Mouse (Mus musculus) E14TG2a.4 (cell line): Measurements from ENCODE around the gene Selenok.

ENCODE experiments used
- H3K27me3 ChIP-seq: 2 replicates; pipeline ENCODE4 v1.6.1; 2014; ENCODE audit warnings: low read length, control low read depth; ENCODE audit not compliant: insufficient read depth
- H3K36me3 ChIP-seq: 2 replicates; pipeline ENCODE4 v1.6.1; 2014; ENCODE audit warnings: low read length, control low read depth; ENCODE audit not compliant: insufficient read depth
- H3K4me1 ChIP-seq: replicated peaks from 2 replicates; pipeline ENCODE4 v1.6.1; 2014; ENCODE audit warnings: low read depth, low read length, control low read depth
- H3K4me3 ChIP-seq: replicated peaks from 2 replicates; pipeline ENCODE4 v1.5.1; 2014; ENCODE audit warnings: mild to moderate bottlenecking, low read length
- H3K9me3 ChIP-seq: 2 replicates; pipeline ENCODE4 v1.6.1; 2014; ENCODE audit warnings: low read length, control low read depth
- CTCF ChIP-seq: conservative IDR thresholded peaks from 2 replicates; pipeline ENCODE4 v1.5.1; 2014; ENCODE audit warnings: low read length
- NANOG ChIP-seq: IDR thresholded peaks from 2 replicates; pipeline ENCODE4 v1.6.1; 2014; ENCODE audit warnings: borderline replicate concordance, low read length, mixed read lengths
- POU5F1 ChIP-seq: IDR thresholded peaks from 2 replicates; pipeline ENCODE4 v1.6.1; 2014; ENCODE audit warnings: low read length, borderline replicate concordance

The Selenok gene

GRCm38 (mm10) chr14:30008733-30009575 lies 40.8 kb downstream of the Selenok start, which contains the start of the genes Il17rb and Chdh:
TSS of gene Il17rb (minus strand) at chr14:30008896.
TSS of gene Chdh (plus strand) at chr14:30009023.
- peak within 1 kb of the TSS; percentile 79 for H3K4me3 ChIP-seq
- H3K4me1 ChIP-seq, result peaks cover 29% of the 10 kb centered on the region
- H3K36me3 ChIP-seq, result no peaks in the 10 kb centered on the region
- no peaks in the 10 kb centered on the region for H3K9me3 ChIP-seq
- peaks cover 55% of the 10 kb centered on the region for H3K27me3 ChIP-seq
- no peak for TF ChIP-seq POU5F1
- no peak for TF ChIP-seq CTCF
- no peak for TF ChIP-seq NANOG

- Histone ChIP-seq H3K9me3 (no peaks in the 10 kb centered on the region), H3K4me1 (peaks cover 24% of the 10 kb centered on the region), H3K27me3 (peaks cover 55% of the 10 kb centered on the region), H3K36me3 (no peaks in the 10 kb centered on the region), H3K4me3 (0 out of 2 replicates have a peak overlapping the region, but pooled peaks have one; percentile 79)
- TF ChIP-seq POU5F1 (no peak), CTCF (no peak), NANOG (no peak)
Observed at GRCm38 (mm10) chr14:30009864-30010560, 41.9 kb downstream of the Selenok start.

- Histone ChIP-seq H3K36me3 (no peaks in the 10 kb centered on the region), H3K9me3 (no peaks in the 10 kb centered on the region), H3K27me3 (peaks cover 44% of the 10 kb centered on the region), H3K4me1 (peaks cover 24% of the 10 kb centered on the region), H3K4me3 (no peak overlapping the region)
- TF ChIP-seq POU5F1 (no peak), CTCF (no peak), NANOG (no peak)
Observed at GRCm38 (mm10) chr14:30011886-30012560, 43.9 kb downstream of the Selenok start.

- Histone ChIP-seq H3K4me3 (no peak overlapping the region), H3K9me3 (no peaks in the 10 kb centered on the region), H3K36me3 (no peaks in the 10 kb centered on the region), H3K27me3 (peaks cover 20% of the 10 kb centered on the region), H3K4me1 (peaks cover 10% of the 10 kb centered on the region)
- TF ChIP-seq POU5F1 (no peak), CTCF (no peak), NANOG (no peak)
Observed at GRCm38 (mm10) chr14:30014487-30014886, 46.4 kb downstream of the Selenok start.

- Histone ChIP-seq H3K36me3 (no peaks in the 10 kb centered on the region), H3K9me3 (no peaks in the 10 kb centered on the region), H3K4me3 (no peak overlapping the region), H3K27me3 (peaks cover 15% of the 10 kb centered on the region), H3K4me1 (0 out of 2 replicates have a peak, but pooled peaks cover 5% of the 10 kb centered on the region)
- TF ChIP-seq CTCF, result no peak
- TF ChIP-seq NANOG, result no peak
- TF ChIP-seq POU5F1, result no peak
Observed at GRCm38 (mm10) chr14:30015008-30015407, 46.9 kb downstream of the Selenok start.

GRCm38 (mm10) chr14:30016666-30017065 lies 48.6 kb downstream of the Selenok start:
- no peak overlapping the region for H3K4me3 ChIP-seq
- TF ChIP-seq POU5F1 (no peak), CTCF (no peak), NANOG (no peak)
- no peaks in the 10 kb centered on the region for H3K4me1 ChIP-seq
- H3K36me3 ChIP-seq, result no peaks in the 10 kb centered on the region
- no peaks in the 10 kb centered on the region for H3K9me3 ChIP-seq
- H3K27me3 ChIP-seq, result no peaks in the 10 kb centered on the region; the same call in 1 of the 2 replicates

- no peaks in the 10 kb centered on the region for H3K27me3 ChIP-seq
- H3K36me3 ChIP-seq, result no peaks in the 10 kb centered on the region
- H3K4me1 ChIP-seq, result no peaks in the 10 kb centered on the region
- no peak overlapping the region for H3K4me3 ChIP-seq
- TF ChIP-seq POU5F1, result no peak
- TF ChIP-seq NANOG, result no peak
- no peak for TF ChIP-seq CTCF
- H3K9me3 ChIP-seq, result no peaks in the 10 kb centered on the region
Observed at GRCm38 (mm10) chr14:30017794-30018462, 49.8 kb downstream of the Selenok start.
